Mouse (Mus musculus) gonadal fat pad, adult 2 months (tissue): ENCODE measurements around the gene Olfr476. TPM values are rescaled to one million over a fixed set of nuclear protein-coding genes. Genes with fewer than 3 reads are reported as not detected.
"Not testable (repeated sequence)": the region's sequence is repeated elsewhere in the genome, so short reads cannot be mapped to it uniquely, and the experiment has no call there.

ENCODE experiments used
- DNase-seq: peaks from one replicate; pipeline ENCODE4 v3.0.0-alpha.2; 2012; ENCODE audit warnings: low read depth
- polyA plus RNA-seq: library from polyadenylated mRNA; depleted of rRNA; stranded (reverse); fragments of >200 nt; gene quantifications from 2 replicates; pipeline ENCODE4 v1.2.3, GENCODE M21; 2012; rRNA removed

Olfr476 gene
- polyA plus RNA-seq, result not detected in 2 replicates

- DNase-seq, result no peak
Observed at GRCm38 (mm10) chr7:107964503-107964902, at the start of gene Olfr476. TSS of gene Olfr476 (plus strand) at chr7:107964803.

- DNase-seq, result no peak
Observed at GRCm38 (mm10) chr7:107930146-107930545, 34.5 kb upstream of the Olfr476 start, which contains the start of gene Olfr473. TSS of gene Olfr473 (plus strand) at chr7:107930446.

GRCm38 (mm10) chr7:107952539-107952938, 12.1 kb upstream of the Olfr476 start:
- not testable (repeated sequence) for DNase-seq

GRCm38 (mm10) chr7:107954343-107954742, 10.3 kb upstream of the Olfr476 start, which contains the start of gene Olfr474:
TSS of gene Olfr474 (plus strand) at chr7:107954643.
- DNase-seq, result no peak

- no peak for DNase-seq
Observed at GRCm38 (mm10) chr7:107986393-107986792, 21.8 kb downstream of the Olfr476 start, which contains the start of gene Olfr477. TSS of gene Olfr477 (plus strand) at chr7:107986693.

- DNase-seq, result not testable (repeated sequence)
Observed at GRCm38 (mm10) chr7:108014256-108014655, 49.7 kb downstream of the Olfr476 start.

Other genes with a start within 250 kb of the Olfr476 start
- 9.3 and 9.4 TPM in 2 replicates for gene Cyb5r2, start 206.8 kb upstream of the Olfr476 start, polyA plus RNA-seq
- gene Ovch2, start 163.6 kb upstream of the Olfr476 start, polyA plus RNA-seq, result 268 and 353 TPM in 2 replicates
- gene Olfr467, start 152.5 kb upstream of the Olfr476 start, polyA plus RNA-seq, result 2.8 and 3.7 TPM in 2 replicates
- gene Olfr469, start 139.3 kb upstream of the Olfr476 start, polyA plus RNA-seq, result not detected in 2 replicates
- not detected in 2 replicates for gene Olfr470, start 117.3 kb upstream of the Olfr476 start, polyA plus RNA-seq
- gene Olfr472, start 66.9 kb upstream of the Olfr476 start, polyA plus RNA-seq, result not detected in 2 replicates
- gene Olfr473, start 34.4 kb upstream of the Olfr476 start, polyA plus RNA-seq, result not detected in 2 replicates
- gene Olfr474, start 10.2 kb upstream of the Olfr476 start, polyA plus RNA-seq, result not detected in 2 replicates
- not detected in 2 replicates for gene Olfr477, start 21.9 kb downstream of the Olfr476 start, polyA plus RNA-seq
- gene Olfr478, start 69.2 kb downstream of the Olfr476 start, polyA plus RNA-seq, result not detected in 2 replicates
- not detected in 2 replicates for gene Olfr479, start 85.9 kb downstream of the Olfr476 start, polyA plus RNA-seq
- gene Olfr480, start 102.5 kb downstream of the Olfr476 start, polyA plus RNA-seq, result not detected in 2 replicates
- not detected in 2 replicates for gene Olfr481, start 115.1 kb downstream of the Olfr476 start, polyA plus RNA-seq
- gene Olfr482, start 132.8 kb downstream of the Olfr476 start, polyA plus RNA-seq, result not detected in 2 replicates
- gene Olfr483, start 136.0 kb downstream of the Olfr476 start, polyA plus RNA-seq, result not detected in 2 replicates
- gene Olfr484, start 162.6 kb downstream of the Olfr476 start, polyA plus RNA-seq, result not detected in 2 replicates
- not detected in 2 replicates for gene Olfr485, start 195.1 kb downstream of the Olfr476 start, polyA plus RNA-seq
- not detected in 2 replicates for gene Olfr486, start 207.9 kb downstream of the Olfr476 start, polyA plus RNA-seq
- gene Olfr487, start 249.8 kb downstream of the Olfr476 start, polyA plus RNA-seq, result not detected in 2 replicates